Mouse (Mus musculus) myocyte (in vitro differentiated cells): Measurements from ENCODE around the gene 1110017D15Rik. TPM values are rescaled to one million over a fixed set of nuclear protein-coding genes. Genes with fewer than 3 reads are reported as not detected.

ENCODE experiments used
- H3K27me3 ChIP-seq: one replicate; pipeline ENCODE4 v1.6.1; 2011; ENCODE audit not compliant: control insufficient read depth, insufficient read depth, insufficient read length
- H3K36me3 ChIP-seq: one replicate; pipeline ENCODE4 v1.6.1; 2011; ENCODE audit not compliant: control insufficient read depth, insufficient read depth
- H3K4me2 ChIP-seq: one replicate; pipeline ENCODE4 v1.6.1; 2011; ENCODE audit warnings: low read depth, control low read depth
- H3K4me3 ChIP-seq: one replicate; pipeline ENCODE4 v1.5.1; 2011; ENCODE audit warnings: mild to moderate bottlenecking, control low read depth, moderate library complexity
- H3K79me2 ChIP-seq: one replicate; pipeline ENCODE4 v1.6.1; 2011; ENCODE audit not compliant: control insufficient read depth, insufficient read depth
- H3ac ChIP-seq: one replicate; pipeline ENCODE4 v1.6.1; 2011; ENCODE audit not compliant: control insufficient read depth, insufficient read length
- CEBPB ChIP-seq: IDR thresholded peaks from 2 replicates; pipeline ENCODE4 v1.6.1; 2011; ENCODE audit warnings: mild to moderate bottlenecking, moderate library complexity; ENCODE audit not compliant: poor library complexity, insufficient read depth, severe bottlenecking
- E2F4 ChIP-seq: IDR thresholded peaks from one replicate; pipeline ENCODE4 v1.6.1; 2011; ENCODE audit warnings: mild to moderate bottlenecking, control low read depth, moderate library complexity; ENCODE audit not compliant: insufficient read depth
- MAX ChIP-seq: IDR thresholded peaks from one replicate; pipeline ENCODE4 v1.6.1; 2011; ENCODE audit warnings: low read depth, mild to moderate bottlenecking, control low read depth
- MYOD1 ChIP-seq, 3 experiments: IDR thresholded peaks; one replicate each; pipeline ENCODE4 v1.6.1; 2011; ENCODE audit warnings: control low read depth in 2 of 3, low read depth in 2 of 3, mild to moderate bottlenecking in 2 of 3, moderate library complexity in 1 of 3; ENCODE audit not compliant: insufficient read length in 2 of 3, control insufficient read depth in 1 of 3
- MYOG ChIP-seq, 3 experiments: IDR thresholded peaks; one replicate each; pipeline ENCODE4 v1.6.1; 2011; ENCODE audit warnings: control low read depth in 2 of 3, low read depth in 2 of 3, mild to moderate bottlenecking in 2 of 3; ENCODE audit not compliant: insufficient read length in 2 of 3, control insufficient read depth in 1 of 3, insufficient read depth in 1 of 3
- POLR2A ChIP-seq: IDR thresholded peaks from one replicate; pipeline ENCODE4 v1.6.1; 2011; ENCODE audit warnings: low read depth, mild to moderate bottlenecking, control low read depth, moderate library complexity; ENCODE audit not compliant: insufficient read length
- POLR2AphosphoS2 ChIP-seq: IDR thresholded peaks from one replicate; pipeline ENCODE4 v1.6.1; 2011; ENCODE audit warnings: low read depth, control low read depth; ENCODE audit not compliant: insufficient read length
- REST ChIP-seq: IDR thresholded peaks from one replicate; pipeline ENCODE4 v1.6.1; 2011; ENCODE audit warnings: mild to moderate bottlenecking, control low read depth, moderate library complexity; ENCODE audit not compliant: insufficient read depth, insufficient read length
- SRF ChIP-seq: IDR thresholded peaks from one replicate; pipeline ENCODE4 v1.6.1; 2011; ENCODE audit warnings: low read depth; ENCODE audit not compliant: control insufficient read depth, insufficient read length
- TCF12 ChIP-seq: IDR thresholded peaks from one replicate; pipeline ENCODE4 v1.6.1; 2011; ENCODE audit warnings: mild to moderate bottlenecking, control low read depth; ENCODE audit not compliant: poor library complexity, insufficient read depth, severe bottlenecking
- TCF3 ChIP-seq: IDR thresholded peaks from one replicate; pipeline ENCODE4 v1.6.1; 2011; ENCODE audit warnings: low read depth, control low read depth; ENCODE audit not compliant: insufficient read length
- USF1 ChIP-seq: IDR thresholded peaks from one replicate; pipeline ENCODE4 v1.6.1; 2011; ENCODE audit warnings: low read depth, mild to moderate bottlenecking, control low read depth, moderate library complexity
- polyA plus RNA-seq: library from polyadenylated mRNA; unstranded; fragments of >200 nt; fragmentation: generic; extraction: Trizol; gene quantifications from one replicate; pipeline ENCODE4 v1.2.1, GENCODE M21; 2012; ENCODE audit warnings: missing spikeins

1110017D15Rik gene
- polyA plus RNA-seq, 1 experiment, result 0.06 TPM

DNA sequence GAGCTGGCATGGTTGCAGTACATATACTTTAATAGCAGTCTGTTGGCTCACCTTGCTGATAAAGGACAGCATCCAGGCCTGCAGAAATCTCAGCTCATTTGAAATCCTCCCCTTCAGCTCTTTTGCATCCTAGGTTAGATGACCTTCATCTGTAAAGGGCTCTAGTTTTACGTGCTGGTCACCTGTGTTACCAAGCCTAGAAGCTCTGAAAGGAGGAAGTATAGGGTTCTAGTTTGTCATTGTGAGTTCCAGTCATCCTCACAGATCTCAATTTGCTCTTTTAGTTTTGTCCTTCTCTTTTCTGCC, 45.8 kb downstream of the 1110017D15Rik start:
- H3K27me3 ChIP-seq, result no peaks in the 10 kb centered on the region
- peaks cover 4% of the 10 kb centered on the region for H3K36me3 ChIP-seq
- TF ChIP-seq POLR2A, result no peak
- no peak for TF ChIP-seq MYOD1 (IDR thresholded peaks at IDR 0.05; ENCODE audit: control insufficient read depth in 1 of 3, insufficient read length in 2 of 3, low read depth in 2 of 3)
- no peak for TF ChIP-seq MAX
- TF ChIP-seq E2F4, result no peak
- TF ChIP-seq SRF, result no peak
- TF ChIP-seq USF1, result no peak
- H3K79me2 ChIP-seq, result no peaks in the 10 kb centered on the region
- H3K4me2 ChIP-seq, result no peak overlapping the region
- no peak overlapping the region for H3ac ChIP-seq
- H3K4me3 ChIP-seq, result no peak overlapping the region

DNA sequence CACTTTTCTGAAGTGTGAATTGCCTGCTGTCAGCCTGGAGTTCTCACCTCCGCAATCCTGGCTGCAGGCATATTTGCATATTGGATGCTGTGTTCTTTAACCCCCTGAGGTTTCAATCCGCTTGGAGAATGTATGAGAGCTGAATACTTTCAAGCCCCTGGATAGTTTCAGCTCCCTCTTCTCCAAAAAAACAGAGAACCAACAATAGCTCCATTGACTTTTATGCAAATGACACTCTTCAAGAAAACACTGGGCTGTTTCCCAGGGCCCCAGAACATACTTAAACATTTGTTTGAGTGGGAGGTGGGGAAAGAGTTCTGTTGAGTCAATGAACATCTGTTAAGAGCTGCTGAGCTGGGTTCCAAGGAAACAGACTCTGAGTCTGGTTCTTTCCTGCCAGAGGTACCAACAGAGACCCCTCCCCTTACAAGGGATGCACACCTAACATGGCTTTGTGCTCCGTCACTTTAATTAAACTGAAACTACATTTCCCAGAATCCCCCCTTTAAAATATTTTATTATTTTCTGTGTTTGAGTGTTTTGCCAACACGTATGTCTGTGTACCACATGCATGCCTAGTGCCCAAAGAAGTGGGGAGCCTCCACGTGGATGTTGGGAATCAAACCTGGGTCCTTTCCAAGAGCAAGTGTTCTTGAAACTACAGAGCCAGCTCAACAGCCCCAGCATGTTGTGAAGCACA, 46.3 kb downstream of the 1110017D15Rik start:
- H3K4me2 ChIP-seq, result no peak overlapping the region

DNA sequence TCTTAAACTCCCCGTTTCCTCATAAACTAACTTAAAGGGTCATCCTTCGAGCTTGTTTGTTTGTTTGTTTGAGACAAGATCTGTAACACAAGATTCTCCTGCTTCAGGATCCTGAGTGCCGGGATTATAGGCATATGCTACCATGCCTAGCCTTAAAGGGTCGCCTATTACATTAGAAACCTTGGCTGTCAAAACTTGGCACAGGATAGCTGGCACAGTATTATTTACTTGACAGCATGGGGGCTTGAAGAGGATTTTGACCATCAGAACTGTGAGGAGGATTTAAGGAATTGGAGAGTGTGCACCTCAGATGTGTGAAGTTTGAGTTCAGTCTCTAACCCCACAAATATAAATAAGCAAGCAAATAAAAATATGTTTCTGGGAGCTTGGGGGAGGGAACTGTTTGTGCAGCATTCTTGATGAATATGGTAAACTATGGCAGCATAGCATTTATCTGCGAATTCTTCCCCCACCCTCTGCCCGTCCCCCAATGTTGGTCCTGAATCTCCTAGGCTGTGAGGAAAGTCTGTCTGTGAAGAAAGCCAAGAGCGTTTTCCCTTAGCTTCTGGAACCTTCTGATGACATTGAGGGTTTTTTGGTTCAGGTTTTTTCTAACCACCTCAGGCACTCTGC, 47.0 kb downstream of the 1110017D15Rik start:
- no peak overlapping the region for H3K4me3 ChIP-seq
- no peaks in the 10 kb centered on the region for H3K79me2 ChIP-seq
- no peak overlapping the region for H3ac ChIP-seq
- H3K36me3 ChIP-seq, result peaks cover 4% of the 10 kb centered on the region
- no peaks in the 10 kb centered on the region for H3K27me3 ChIP-seq
- H3K4me2 ChIP-seq, result no peak overlapping the region
- no peak for TF ChIP-seq REST
- no peak for TF ChIP-seq TCF3
- no peak for TF ChIP-seq MAX
- TF ChIP-seq MYOD1 (IDR thresholded peaks at IDR 0.05; ENCODE audit: control insufficient read depth in 1 of 3, insufficient read length in 2 of 3, low read depth in 2 of 3), result no peak
- no peak for TF ChIP-seq TCF12
- no peak for TF ChIP-seq POLR2AphosphoS2
- TF ChIP-seq SRF, result no peak
- no peak for TF ChIP-seq POLR2A
- TF ChIP-seq CEBPB, result no peak
- no peak for TF ChIP-seq E2F4
- TF ChIP-seq USF1, result no peak
- TF ChIP-seq MYOG (IDR thresholded peaks at IDR 0.05; ENCODE audit: control insufficient read depth in 1 of 3, insufficient read depth in 1 of 3, insufficient read length in 2 of 3, low read depth in 2 of 3), result no peak

More for the DNA sequence above, 46.3 kb downstream of the 1110017D15Rik start:
- TF ChIP-seq MAX (no peak), USF1 (no peak)
- Histone ChIP-seq H3K79me2 (no peaks in the 10 kb centered on the region), H3K27me3 (no peaks in the 10 kb centered on the region), H3K36me3 (peaks cover 4% of the 10 kb centered on the region), H3ac (no peak overlapping the region), H3K4me3 (no peak overlapping the region)

DNA sequence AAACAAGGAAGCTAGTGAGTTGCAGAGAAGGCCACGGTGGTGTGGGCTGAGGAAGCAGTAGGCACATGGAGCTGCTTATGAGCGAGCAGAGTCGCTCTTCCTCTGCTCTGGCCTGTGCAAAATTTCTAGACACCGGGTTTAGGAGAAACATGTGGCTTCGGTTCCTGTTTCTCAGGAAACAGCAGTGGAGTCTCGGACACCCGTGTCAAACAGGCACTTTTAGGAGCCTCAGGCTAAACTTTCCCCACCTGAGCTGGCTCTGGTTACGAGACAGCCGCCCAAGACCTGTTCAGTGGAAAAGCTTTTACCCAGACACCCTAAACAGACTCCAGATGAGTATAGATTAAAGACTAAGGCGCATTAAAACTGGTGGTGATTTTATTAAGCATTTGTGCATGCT, 47.9 kb downstream of the 1110017D15Rik start:
- Histone ChIP-seq H3K4me2 (no peak overlapping the region), H3K27me3 (no peaks in the 10 kb centered on the region), H3ac (no peak overlapping the region), H3K4me3 (no peak overlapping the region), H3K36me3 (peaks cover 4% of the 10 kb centered on the region), H3K79me2 (peaks cover 2% of the 10 kb centered on the region)
- no peak for TF ChIP-seq POLR2A
- no peak for TF ChIP-seq SRF
- TF ChIP-seq E2F4, result no peak
- no peak for TF ChIP-seq MYOD1 (IDR thresholded peaks at IDR 0.05; ENCODE audit: control insufficient read depth in 1 of 3, insufficient read length in 2 of 3, low read depth in 2 of 3)
- no peak for TF ChIP-seq MYOG (IDR thresholded peaks at IDR 0.05; ENCODE audit: control insufficient read depth in 1 of 3, insufficient read depth in 1 of 3, insufficient read length in 2 of 3, low read depth in 2 of 3)
- TF ChIP-seq POLR2AphosphoS2, result no peak

DNA sequence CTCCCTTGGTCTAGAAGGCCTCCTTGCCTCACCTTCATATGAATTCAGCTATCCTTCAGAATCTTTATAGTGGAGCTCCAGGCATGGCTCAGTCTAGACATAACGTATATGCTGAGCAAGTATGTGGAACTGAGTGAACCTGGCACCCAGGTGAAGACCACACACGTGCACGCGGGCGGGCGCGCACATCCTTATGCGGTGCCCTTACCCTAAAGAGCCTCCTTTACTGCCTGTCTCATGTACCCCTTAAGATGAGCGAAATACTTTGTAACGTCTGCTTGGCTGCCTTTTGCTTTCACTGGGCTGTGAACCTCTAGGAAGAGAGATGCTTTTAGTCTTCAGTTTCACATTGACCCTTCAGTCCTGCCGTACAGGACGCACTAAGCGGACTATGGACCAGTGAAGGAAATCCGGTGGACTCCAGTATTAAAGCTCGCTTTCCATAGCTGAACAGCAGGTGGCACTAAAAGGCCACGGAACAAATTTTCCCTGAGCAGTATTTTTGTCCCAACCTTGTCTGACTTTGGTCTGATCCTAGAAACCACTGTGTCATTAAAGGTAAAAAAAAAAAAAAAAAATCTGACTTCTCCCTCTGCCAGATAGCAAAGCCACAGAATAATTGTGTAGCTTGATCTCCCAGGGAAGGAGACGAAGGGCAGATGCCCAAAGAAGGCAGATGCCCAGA, 48.6 kb downstream of the 1110017D15Rik start:
- H3K36me3 ChIP-seq, result peaks cover 4% of the 10 kb centered on the region
- TF ChIP-seq USF1 (no peak), CEBPB (no peak), E2F4 (no peak), REST (no peak), MAX (no peak), MYOG (IDR thresholded peaks at IDR 0.05; ENCODE audit: control insufficient read depth in 1 of 3, insufficient read depth in 1 of 3, insufficient read length in 2 of 3, low read depth in 2 of 3) (no peak), SRF (no peak), TCF12 (no peak), MYOD1 (IDR thresholded peaks at IDR 0.05; ENCODE audit: control insufficient read depth in 1 of 3, insufficient read length in 2 of 3, low read depth in 2 of 3) (no peak), POLR2A (no peak), POLR2AphosphoS2 (no peak), TCF3 (no peak)
- no peak overlapping the region for H3K4me2 ChIP-seq
- no peaks in the 10 kb centered on the region for H3K27me3 ChIP-seq
- no peak overlapping the region for H3K4me3 ChIP-seq
- H3ac ChIP-seq, result no peak overlapping the region
- peaks cover 9% of the 10 kb centered on the region for H3K79me2 ChIP-seq
